30 mouse cellular contexts compared by ENCODE assay signal in genomic region chr16:30260012-30260635, GRCm38 (mm10). TPM values are rescaled to one million over a fixed set of nuclear protein-coding genes. Genes with fewer than 3 reads are reported as not detected.
DNase-seq lines count a peak whose midpoint lies in the region; ATAC-seq and TF ChIP-seq lines count a peak whose summit lies in the region.
"Had no signal": no experiment of that assay in that cellular context is flagged by ENCODE, and none has a peak within 500 bp of the region (broad histone marks: within the 10 kb centered on the region; RNA-seq: fewer than 3 reads in every experiment).

No protein-coding gene starts in this region.

- no peak overlapping the region for H3K9ac ChIP-seq in heart, embryonic 11.5 days (ENCODE audit: low read depth, low read length)
- no peak overlapping the region for H3K9ac ChIP-seq in kidney, embryonic 16.5 days (replicated peaks; ENCODE audit: low read length)
- no peak overlapping the region for H3K9ac ChIP-seq in CH12.LX (ENCODE audit: insufficient read depth, low read depth)
- H3K9ac ChIP-seq: embryonic facial prominence, embryonic 15.5 days; forebrain, embryonic 15.5 days; heart, embryonic 13.5 days; hindbrain, embryonic 15.5 days; intestine, embryonic 15.5 days; midbrain, embryonic 12.5 days; neural tube, embryonic 15.5 days had no signal

- H3K4me2 ChIP-seq in heart, embryonic 11.5 days: no peak overlapping the region
- no peak overlapping the region for H3K4me2 ChIP-seq in kidney, embryonic 16.5 days (replicated peaks; ENCODE audit: low read depth, low read length)
- no peak overlapping the region for H3K4me2 ChIP-seq in CH12.LX (ENCODE audit: insufficient read depth, low read depth, poor library complexity, severe bottlenecking)
- H3K4me2 ChIP-seq: embryonic facial prominence, embryonic 15.5 days; forebrain, embryonic 15.5 days; heart, embryonic 13.5 days; hindbrain, embryonic 15.5 days; intestine, embryonic 15.5 days; liver, embryonic 11.5 days; midbrain, embryonic 12.5 days; neural tube, embryonic 15.5 days had no signal

- no peaks in the 10 kb centered on the region for H3K9me3 ChIP-seq in heart, embryonic 10.5 days
- H3K9me3 ChIP-seq in heart, embryonic 11.5 days (replicated peaks; ENCODE audit: control insufficient read depth, low read length): no peaks in the 10 kb centered on the region
- no peaks in the 10 kb centered on the region for H3K9me3 ChIP-seq in kidney, embryonic 16.5 days (ENCODE audit: low read length)
- H3K9me3 ChIP-seq in CH12.LX (replicated peaks; ENCODE audit: low read length): no peaks in the 10 kb centered on the region
- H3K9me3 ChIP-seq: embryonic facial prominence, embryonic 15.5 days; forebrain, embryonic 15.5 days; heart, embryonic 13.5 days; hindbrain, embryonic 15.5 days; intestine, embryonic 15.5 days; midbrain, embryonic 12.5 days; neural tube, embryonic 15.5 days had no signal

- H3K27me3 ChIP-seq in heart, embryonic 10.5 days (ENCODE audit: insufficient read depth, poor library complexity, severe bottlenecking): peaks cover 29% of the 10 kb centered on the region
- H3K27me3 ChIP-seq in heart, embryonic 11.5 days (ENCODE audit: control insufficient read depth, insufficient read depth, low read length): no peaks in the 10 kb centered on the region
- H3K27me3 ChIP-seq in kidney, embryonic 16.5 days (ENCODE audit: insufficient read depth, low read length): no peaks in the 10 kb centered on the region
- peaks cover 1% of the 10 kb centered on the region for H3K27me3 ChIP-seq in CH12.LX (replicated peaks)
- H3K27me3 ChIP-seq: forebrain, embryonic 15.5 days; hindbrain, embryonic 15.5 days; intestine, embryonic 15.5 days had no signal

- no peak for ATAC-seq in heart, embryonic 11.5 days (replicated peaks; ENCODE audit: insufficient number of reproducible peaks, low FRiP score, low TSS enrichment)
- ATAC-seq in kidney, embryonic 16.5 days (ENCODE audit: low FRiP score, low TSS enrichment): no peak
- ATAC-seq: forebrain, embryonic 15.5 days; intestine, embryonic 15.5 days had no signal

- TF ChIP-seq EP300 in CH12.LX (IDR thresholded peaks at IDR 0.05; ENCODE audit: low read length): no peak

- peak in 1 of 2 experiments; percentile 13; a peak in 1 of 4 replicates for TF ChIP-seq CTCF in CH12.LX (conservative IDR thresholded peaks at IDR 0.05 in 1 of 2, IDR thresholded peaks at IDR 0.05 in 1 of 2; ENCODE audit: low read depth in 2 of 2, low read length in 2 of 2)

- 0 out of 2 replicates have a peak overlapping the region, but pooled peaks have one; percentile 29 for H3K27ac ChIP-seq in heart, embryonic 10.5 days
- H3K27ac ChIP-seq in heart, embryonic 11.5 days (ENCODE audit: low read depth, low read length): no peak overlapping the region
- H3K27ac ChIP-seq in kidney, embryonic 16.5 days (ENCODE audit: low read length): no peak overlapping the region
- H3K27ac ChIP-seq in CH12.LX (ENCODE audit: insufficient read depth, low read depth): no peak overlapping the region
- H3K27ac ChIP-seq: embryonic facial prominence, embryonic 15.5 days; forebrain, embryonic 15.5 days; heart, embryonic 13.5 days; hindbrain, embryonic 15.5 days; intestine, embryonic 15.5 days; midbrain, embryonic 12.5 days; neural tube, embryonic 15.5 days had no signal

- H3K4me1 ChIP-seq in heart, embryonic 10.5 days: peaks cover 32% of the 10 kb centered on the region
- no peaks in the 10 kb centered on the region for H3K4me1 ChIP-seq in heart, embryonic 11.5 days (ENCODE audit: control insufficient read depth, insufficient read depth, low read length)
- no peaks in the 10 kb centered on the region for H3K4me1 ChIP-seq in kidney, embryonic 16.5 days (ENCODE audit: insufficient read depth, low read length)
- peaks cover 9 to 19% of the 10 kb centered on the region in 2 experiments for H3K4me1 ChIP-seq in CH12.LX (ENCODE audit: control insufficient read depth in 1 of 2, insufficient read depth in 2 of 2)
- H3K4me1 ChIP-seq: embryonic facial prominence, embryonic 15.5 days; forebrain, embryonic 15.5 days; hindbrain, embryonic 15.5 days; intestine, embryonic 15.5 days; midbrain, embryonic 12.5 days; neural tube, embryonic 15.5 days had no signal

- H3K36me3 ChIP-seq in heart, embryonic 10.5 days: no peaks in the 10 kb centered on the region
- H3K36me3 ChIP-seq in heart, embryonic 11.5 days (ENCODE audit: control insufficient read depth, insufficient read depth, low read length): no peaks in the 10 kb centered on the region
- H3K36me3 ChIP-seq in kidney, embryonic 16.5 days (ENCODE audit: insufficient read depth, low read length): no peaks in the 10 kb centered on the region
- H3K36me3 ChIP-seq in CH12.LX (replicated peaks in 1 of 2; ENCODE audit: control insufficient read depth in 1 of 2, insufficient read depth in 1 of 2, low read length in 1 of 2): no peaks in the 10 kb centered on the region
- H3K36me3 ChIP-seq: embryonic facial prominence, embryonic 15.5 days; forebrain, embryonic 15.5 days; heart, embryonic 13.5 days; hindbrain, embryonic 15.5 days; intestine, embryonic 15.5 days; midbrain, embryonic 12.5 days; neural tube, embryonic 15.5 days had no signal

- no peak for DNase-seq in heart, embryonic 10.5 days (ENCODE audit: low spot score)
- peak; percentile 69 to 71 for DNase-seq in kidney, adult 8-10 months
- DNase-seq in CH12.LX (ENCODE audit: extremely low read depth): no peak
- peak; percentile 42 for DNase-seq in adipocyte (ENCODE audit: low spot score)
- no peak for DNase-seq in gastrocnemius, adult 8-10 months (ENCODE audit: low spot score in 2 of 2)
- DNase-seq: cerebellum, adult 2 months; cerebellum, postnatal 36 days; embryo, embryonic 11 days; gastrocnemius, postnatal 10 days; left cerebral cortex, postnatal 4 days; lung, adult 2 months; lung, postnatal 14 days; right cerebral cortex, postnatal 25 days; spleen, adult 18-20 months had no signal

- in situ Hi-C loops in CH12.LX (cut with MboI; ENCODE audit: low pct_ligation_motif_present, low pct_unique_long_range_greater_than_20kb, low sequenced_read_pairs): loop anchor here (25.0 kb wide), 2 partner anchors 802 to 1102 kb away; no protein-coding TSS in a partner anchor

- H3K79me2 ChIP-seq in CH12.LX (replicated peaks; ENCODE audit: control insufficient read depth, extremely low read depth, insufficient read depth, poor library complexity, severe bottlenecking): no peaks in the 10 kb centered on the region

- TF ChIP-seq POLR2A in CH12.LX (IDR thresholded peaks at IDR 0.05; ENCODE audit: low read depth, low read length): no peak

- no peak overlapping the region for H3K4me3 ChIP-seq in heart, embryonic 10.5 days
- no peak overlapping the region for H3K4me3 ChIP-seq in heart, embryonic 11.5 days (ENCODE audit: low read depth, low read length)
- no peak overlapping the region for H3K4me3 ChIP-seq in kidney, embryonic 16.5 days (ENCODE audit: low read length)
- H3K4me3 ChIP-seq in CH12.LX (replicated peaks in 1 of 3; ENCODE audit: low read depth in 2 of 3, low read length in 2 of 3, poor library complexity in 1 of 3): no peak overlapping the region
- H3K4me3 ChIP-seq: embryonic facial prominence, embryonic 15.5 days; forebrain, embryonic 15.5 days; heart, embryonic 13.5 days; hindbrain, embryonic 15.5 days; intestine, embryonic 15.5 days; midbrain, embryonic 12.5 days; neural tube, embryonic 15.5 days had no signal

- dilution Hi-C loops in CH12.LX (cut with MboI; ENCODE audit: extremely low pct_ligation_motif_present, extremely low pct_unique_long_range_greater_than_20kb, low sequenced_read_pairs): no loop called here

- 84% methylated on average over 15 of the region's 15 CpGs for WGBS in heart, embryonic 10.5 days
- 83% methylated on average over 15 of the region's 15 CpGs for WGBS in heart, embryonic 11.5 days (ENCODE audit: insufficient replicate concordance)
- WGBS in kidney, embryonic 16.5 days: 87% methylated on average over 15 of the region's 15 CpGs

- TF ChIP-seq RAD21 in CH12.LX (IDR thresholded peaks at IDR 0.05; ENCODE audit: low read depth, low read length): no peak

TF ChIP-seq in CH12.LX, 34 proteins besides CTCF, POLR2A, EP300 and RAD21:
- peak; percentile 16; the same call in 1 of the 2 replicates for TF ChIP-seq SMC3 (IDR thresholded peaks at IDR 0.05; ENCODE audit: low read depth, low read length)
- no peak for TF ChIP-seq CHD2 (IDR thresholded peaks at IDR 0.05; ENCODE audit: low read length)
TF ChIP-seq in CH12.LX: peak in this region for 1.

RNA-seq across cellular contexts. Expression of gene Cpn2, which starts 7.2 kb away (rescaled TPM):
- 0.23 TPM in 1 of 2 replicates, not detected in the other for polyA plus RNA-seq in heart, embryonic 10.5 days (2016; fragmentation: Nextera tagmentation; extraction: Ambion mirVana)
- polyA plus RNA-seq in heart, embryonic 11.5 days (2014; fragmentation: Nextera tagmentation; extraction: Ambion mirVana): not detected in 2 replicates
- polyA plus RNA-seq in kidney, embryonic 16.5 days (2015; fragmentation: Nextera tagmentation; extraction: Ambion mirVana): not detected in 2 replicates
- total RNA-seq in CH12.LX (2012; rRNA removed): not detected in 2 replicates
- not detected in 2 replicates for total RNA-seq in CH12.LX (2014; rRNA removed)
- not detected in 2 replicates for polyA plus RNA-seq in CH12.LX (2012; ENCODE audit: insufficient read length, low read depth)
- under 1 TPM in 2 of 4 experiments, not detected in 2; 0.07 to 0.13 TPM for total RNA-seq in gastrocnemius, adult 8-10 months (2022)
- total RNA-seq: granulocyte monocyte progenitor cell, adult 5-6 weeks; layer of hippocampus, adult 18-20 months; layer of hippocampus, postnatal 14 days; left cerebral cortex, adult 8-10 months; left cerebral cortex, postnatal 4 days; megakaryocyte, adult 5-6 weeks had no signal
- polyA plus RNA-seq: cerebellum, adult 2 months; embryonic facial prominence, embryonic 15.5 days; forebrain, embryonic 15.5 days; heart, embryonic 13.5 days; hindbrain, embryonic 15.5 days; midbrain, embryonic 12.5 days; neural tube, embryonic 15.5 days; thymus, postnatal 0 days had no signal

RNA-seq across cellular contexts. Expression of gene Lrrc15, which starts 22.9 kb away (rescaled TPM):
- 0.20 and 0.37 TPM in 2 replicates for polyA plus RNA-seq in heart, embryonic 10.5 days (2016; fragmentation: Nextera tagmentation; extraction: Ambion mirVana)
- 0.48 and 0.84 TPM in 2 replicates for polyA plus RNA-seq in heart, embryonic 11.5 days (2014; fragmentation: Nextera tagmentation; extraction: Ambion mirVana)
- polyA plus RNA-seq in kidney, embryonic 16.5 days (2015; fragmentation: Nextera tagmentation; extraction: Ambion mirVana): 1.6 and 1.7 TPM in 2 replicates
- total RNA-seq in CH12.LX (2012; rRNA removed): not detected in 2 replicates
- total RNA-seq in CH12.LX (2014; rRNA removed): not detected in 2 replicates
- not detected in 2 replicates for polyA plus RNA-seq in CH12.LX (2012; ENCODE audit: insufficient read length, low read depth)
- total RNA-seq in gastrocnemius, adult 8-10 months (2022): under 1 TPM; 0.05 to 0.31 (median 0.10) TPM
- total RNA-seq: granulocyte monocyte progenitor cell, adult 5-6 weeks; left cerebral cortex, adult 8-10 months; megakaryocyte, adult 5-6 weeks had no signal
- polyA plus RNA-seq: cerebellum, adult 2 months had no signal

RNA-seq across cellular contexts. Expression of gene Gp5, which starts 50.5 kb away (rescaled TPM):
- 3.0 and 5.4 TPM in 2 replicates for polyA plus RNA-seq in heart, embryonic 10.5 days (2016; fragmentation: Nextera tagmentation; extraction: Ambion mirVana)
- 3.2 and 5.5 TPM in 2 replicates for polyA plus RNA-seq in heart, embryonic 11.5 days (2014; fragmentation: Nextera tagmentation; extraction: Ambion mirVana)
- polyA plus RNA-seq in kidney, embryonic 16.5 days (2015; fragmentation: Nextera tagmentation; extraction: Ambion mirVana): 0.41 and 0.58 TPM in 2 replicates
- total RNA-seq in CH12.LX (2012; rRNA removed): 0.17 and 0.25 TPM in 2 replicates
- total RNA-seq in CH12.LX (2014; rRNA removed): 0.09 TPM in 1 of 2 replicates, not detected in the other
- polyA plus RNA-seq in CH12.LX (2012; ENCODE audit: insufficient read length, low read depth): 0.11 TPM in 1 of 2 replicates, not detected in the other
- not detected for total RNA-seq in gastrocnemius, adult 8-10 months (2022)

Comparison
In these comparisons a context has a peak if more than half of its experiments do, and no peak if none do; other contexts are left out.
1. DNase-seq: peak in kidney, adult 8-10 months (2 of 2) and adipocyte (single experiment); none in heart, embryonic 10.5 days (single experiment), CH12.LX (single experiment) and gastrocnemius, adult 8-10 months (0 of 2).